Mouse (Mus musculus) MEL (cell line): ENCODE measurements around the gene Prdm10. TPM values are rescaled to one million over a fixed set of nuclear protein-coding genes. Genes with fewer than 3 reads are reported as not detected.
A peak's percentile ranks its signal among the peaks of the same experiment; 100 is the strongest.

Source experiments
- DNase-seq: peaks from one replicate; pipeline ENCODE4 v3.0.0; 2011; ENCODE audit warnings: low read depth, low spot score
- H3K27ac ChIP-seq: 2 replicates; pipeline ENCODE4 v1.5.1; 2012; ENCODE audit warnings: low read depth, mild to moderate bottlenecking, control low read depth, low read length, moderate library complexity; ENCODE audit not compliant: control insufficient read depth
- H3K27me3 ChIP-seq, 2 experiments: fragments of 150-350 bp in 1 of 2; sonication (generic) in 1 of 2; 2 replicates each; pipeline ENCODE4 v1.6.1; 2012; ENCODE audit warnings: low read length in 2 of 2, mild to moderate bottlenecking in 2 of 2, improper control_type of control experiment in 1 of 2, moderate library complexity in 1 of 2; ENCODE audit not compliant: insufficient read depth in 2 of 2, control insufficient read depth in 1 of 2
- H3K36me3 ChIP-seq, 2 experiments: 2 replicates each; pipeline ENCODE4 v1.6.1; 2012 to 2014; ENCODE audit warnings: low read length in 2 of 2, improper control_type of control experiment in 1 of 2, inconsistent platforms in 1 of 2, mild to moderate bottlenecking in 1 of 2; ENCODE audit not compliant: insufficient read depth in 2 of 2, control insufficient read depth in 1 of 2
- H3K4me1 ChIP-seq, 2 experiments: fragments of 150-350 bp in 1 of 2; sonication (generic) in 1 of 2; 2 replicates each; pipeline ENCODE4 v1.6.1; 2012; ENCODE audit warnings: low read length in 2 of 2, improper control_type of control experiment in 1 of 2, mild to moderate bottlenecking in 1 of 2; ENCODE audit not compliant: insufficient read depth in 2 of 2, control insufficient read depth in 1 of 2
- H3K4me3 ChIP-seq, 2 experiments: fragments of 150-350 bp in 1 of 2; sonication (generic) in 1 of 2; 2 replicates each; pipeline ENCODE4 v1.5.1; 2012; ENCODE audit warnings: low read depth in 2 of 2, low read length in 2 of 2, mild to moderate bottlenecking in 2 of 2, moderate library complexity in 2 of 2, control low read depth in 1 of 2, improper control_type of control experiment in 1 of 2; ENCODE audit not compliant: control insufficient read depth in 1 of 2, insufficient read depth in 1 of 2
- H3K79me2 ChIP-seq: 2 replicates; pipeline ENCODE4 v1.6.1; 2012; ENCODE audit warnings: mild to moderate bottlenecking, low read length, moderate library complexity; ENCODE audit not compliant: control insufficient read depth, poor library complexity, insufficient read depth
- H3K9ac ChIP-seq: 2 replicates; pipeline ENCODE4 v1.6.1; 2012; ENCODE audit warnings: low read depth, mild to moderate bottlenecking, control low read depth, low read length, moderate library complexity; ENCODE audit not compliant: control insufficient read depth, poor library complexity, severe bottlenecking
- H3K9me3 ChIP-seq: fragments of 150-350 bp; sonication (generic); replicated peaks from 2 replicates; pipeline ENCODE4 v1.6.1; 2012; ENCODE audit warnings: mild to moderate bottlenecking, low read length, improper control_type of control experiment, moderate library complexity; ENCODE audit not compliant: insufficient read depth
- BHLHE40 ChIP-seq: IDR thresholded peaks from 2 replicates; pipeline ENCODE4 v1.6.1; 2012; ENCODE audit warnings: low read depth, mild to moderate bottlenecking, inconsistent platforms, low read length, improper control_type of control experiment, borderline replicate concordance
- CTCF ChIP-seq, 3 experiments: IDR thresholded peaks in 2 of 3; conservative IDR thresholded peaks in 1 of 3; 2 replicates each; pipeline ENCODE4 v1.5.1; 2011 to 2012; ENCODE audit warnings: low read length in 3 of 3, low read depth in 2 of 3, mild to moderate bottlenecking in 2 of 3, improper control_type of control experiment in 1 of 3, inconsistent platforms in 1 of 3, mixed read lengths in 1 of 3, moderate library complexity in 1 of 3; ENCODE audit not compliant: control insufficient read depth in 1 of 3, insufficient read depth in 1 of 3, poor library complexity in 1 of 3, severe bottlenecking in 1 of 3
- E2F4 ChIP-seq: IDR thresholded peaks from 2 replicates; pipeline ENCODE4 v1.6.1; 2011; ENCODE audit warnings: low read depth, low read length, improper control_type of control experiment, borderline replicate concordance
- HCFC1 ChIP-seq: IDR thresholded peaks from 2 replicates; pipeline ENCODE4 v1.6.1; 2012; ENCODE audit warnings: low read depth, mild to moderate bottlenecking, inconsistent platforms, low read length, improper control_type of control experiment, moderate library complexity
- JUND ChIP-seq: IDR thresholded peaks from 2 replicates; pipeline ENCODE4 v1.6.1; 2011; ENCODE audit warnings: low read depth, mild to moderate bottlenecking, improper control_type of control experiment, low read length
- KAT2A ChIP-seq: conservative IDR thresholded peaks from 2 replicates; pipeline ENCODE4 v1.6.1; 2012; ENCODE audit warnings: low read depth, low read length, improper control_type of control experiment, inconsistent platforms
- MAZ ChIP-seq: IDR thresholded peaks from 2 replicates; pipeline ENCODE4 v1.6.1; 2012; ENCODE audit warnings: low read depth, mild to moderate bottlenecking, inconsistent platforms, low read length, improper control_type of control experiment
- NRF1 ChIP-seq: IDR thresholded peaks from 2 replicates; pipeline ENCODE4 v1.6.1; 2014; ENCODE audit warnings: low read depth, mild to moderate bottlenecking, inconsistent platforms, low read length, improper control_type of control experiment, moderate library complexity; ENCODE audit not compliant: poor library complexity, insufficient read depth, severe bottlenecking
- POLR2A ChIP-seq, 2 experiments: IDR thresholded peaks; 2 replicates each; pipeline ENCODE4 v1.6.1; 2011 to 2012; ENCODE audit warnings: low read length in 2 of 2, mild to moderate bottlenecking in 2 of 2, control low read depth in 1 of 2, improper control_type of control experiment in 1 of 2, low read depth in 1 of 2, moderate library complexity in 1 of 2; ENCODE audit not compliant: control insufficient read depth in 1 of 2, insufficient read depth in 1 of 2, poor library complexity in 1 of 2
- POLR2AphosphoS2 ChIP-seq: IDR thresholded peaks from 2 replicates; pipeline ENCODE4 v1.6.1; 2011; ENCODE audit warnings: low read length, improper control_type of control experiment
- RAD21 ChIP-seq: IDR thresholded peaks from 2 replicates; pipeline ENCODE4 v1.6.1; 2011; ENCODE audit warnings: mild to moderate bottlenecking, low read depth, low read length, improper control_type of control experiment
- RCOR1 ChIP-seq: IDR thresholded peaks from 2 replicates; pipeline ENCODE4 v1.6.1; 2012; ENCODE audit warnings: low read depth, mild to moderate bottlenecking, inconsistent platforms, low read length, improper control_type of control experiment
- SIN3A ChIP-seq: IDR thresholded peaks from 2 replicates; pipeline ENCODE4 v1.6.1; 2012; ENCODE audit warnings: low read length, improper control_type of control experiment, inconsistent platforms
- SMC3 ChIP-seq: IDR thresholded peaks from 2 replicates; pipeline ENCODE4 v1.6.1; 2011; ENCODE audit warnings: low read depth, low read length, improper control_type of control experiment
- TBP ChIP-seq: IDR thresholded peaks from 2 replicates; pipeline ENCODE4 v1.8.0; 2011; ENCODE audit warnings: low read depth, low read length, improper control_type of control experiment
- TCF12 ChIP-seq: IDR thresholded peaks from 2 replicates; pipeline ENCODE4 v1.6.1; 2014; ENCODE audit warnings: low read depth, mild to moderate bottlenecking, inconsistent platforms, low read length, improper control_type of control experiment, moderate library complexity
- UBTF ChIP-seq: IDR thresholded peaks from 2 replicates; pipeline ENCODE4 v1.6.1; 2012; ENCODE audit warnings: low read depth, mild to moderate bottlenecking, inconsistent platforms, low read length, improper control_type of control experiment, moderate library complexity, borderline replicate concordance; ENCODE audit not compliant: insufficient read depth
- USF1 ChIP-seq: IDR thresholded peaks from 2 replicates; pipeline ENCODE4 v1.6.1; 2014; ENCODE audit warnings: low read depth, mild to moderate bottlenecking, inconsistent platforms, low read length, improper control_type of control experiment, moderate library complexity
- ZC3H11A ChIP-seq: IDR thresholded peaks from 2 replicates; pipeline ENCODE4 v1.6.1; 2012; ENCODE audit warnings: low read depth, mild to moderate bottlenecking, inconsistent platforms, low read length, improper control_type of control experiment
- ZMIZ1 ChIP-seq: IDR thresholded peaks from 2 replicates; pipeline ENCODE4 v1.6.1; 2012; ENCODE audit warnings: low read depth, mild to moderate bottlenecking, inconsistent platforms, low read length, improper control_type of control experiment, moderate library complexity
- ZNF384 ChIP-seq: IDR thresholded peaks from 2 replicates; pipeline ENCODE4 v1.6.1; 2012; ENCODE audit warnings: low read depth, mild to moderate bottlenecking, inconsistent platforms, low read length, improper control_type of control experiment
- polyA plus RNA-seq, 2 experiments: library from polyadenylated mRNA; stranded (reverse) in 1 of 2; unstranded in 1 of 2; fragments of >175 nt in 1 of 2; fragments of >200 nt in 1 of 2; gene quantifications; 2 replicates each; pipeline versions ENCODE4 v1.2.1 to v1.2.4; 2012; ENCODE audit warnings: low replicate concordance in 2 of 2, low read depth in 1 of 2; ENCODE audit not compliant: insufficient read length in 2 of 2, insufficient read depth in 1 of 2, missing spikeins in 1 of 2
- total RNA-seq: library from RNA; depleted of rRNA; stranded (reverse); fragments of 300-350 nt; gene quantifications from 2 replicates; pipeline ENCODE4 v1.2.3, GENCODE M21; 2012

Prdm10 gene
- total and polyA plus RNA-seq, 3 experiments: 3.4 to 8.7 TPM; not detected in 1

DNA sequence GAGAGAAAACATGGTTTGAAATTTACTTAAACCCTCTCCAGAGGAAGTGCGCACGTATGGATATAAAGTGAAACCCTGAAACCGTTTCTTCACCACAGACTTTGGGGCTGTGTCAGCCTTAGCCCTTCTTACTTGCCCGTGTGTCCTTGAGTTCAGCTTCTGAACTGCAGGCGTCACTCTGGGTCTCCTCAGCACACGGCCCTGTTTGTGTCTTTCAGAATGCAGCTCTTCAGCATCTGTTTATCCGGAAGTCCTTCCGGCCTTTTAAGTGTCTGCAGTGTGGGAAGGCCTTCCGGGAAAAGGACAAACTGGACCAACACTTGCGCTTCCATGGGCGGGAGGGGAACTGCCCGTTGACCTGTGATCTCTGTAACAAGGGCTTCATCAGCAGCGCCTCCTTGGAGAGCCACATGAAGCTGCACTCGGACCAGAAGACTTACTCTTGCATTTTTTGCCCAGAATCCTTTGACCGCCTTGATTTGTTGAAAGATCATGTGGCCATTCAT lies 66.3 kb downstream of the Prdm10 start:
- no peaks in the 10 kb centered on the region for H3K9me3 ChIP-seq
- TF ChIP-seq BHLHE40: no peak
- no peak for TF ChIP-seq POLR2A (IDR thresholded peaks at IDR 0.05; ENCODE audit: control insufficient read depth in 1 of 2, insufficient read depth in 1 of 2, low read depth in 1 of 2, low read length in 2 of 2, poor library complexity in 1 of 2)
- TF ChIP-seq RCOR1: no peak
- TF ChIP-seq TBP: no peak
- no peak for TF ChIP-seq NRF1
- no peak for TF ChIP-seq ZMIZ1
- TF ChIP-seq, all 39 proteins: peak for 0
- H3K4me1 ChIP-seq: no peaks in the 10 kb centered on the region
- no peak overlapping the region for H3K27ac ChIP-seq
- no peak overlapping the region for H3K4me3 ChIP-seq
- H3K36me3 ChIP-seq: no peaks in the 10 kb centered on the region; a peak in 2 of 4 replicates
- no peaks in the 10 kb centered on the region for H3K27me3 ChIP-seq
- H3K9ac ChIP-seq: no peak overlapping the region
- no peaks in the 10 kb centered on the region for H3K79me2 ChIP-seq
- no peak for DNase-seq

DNA sequence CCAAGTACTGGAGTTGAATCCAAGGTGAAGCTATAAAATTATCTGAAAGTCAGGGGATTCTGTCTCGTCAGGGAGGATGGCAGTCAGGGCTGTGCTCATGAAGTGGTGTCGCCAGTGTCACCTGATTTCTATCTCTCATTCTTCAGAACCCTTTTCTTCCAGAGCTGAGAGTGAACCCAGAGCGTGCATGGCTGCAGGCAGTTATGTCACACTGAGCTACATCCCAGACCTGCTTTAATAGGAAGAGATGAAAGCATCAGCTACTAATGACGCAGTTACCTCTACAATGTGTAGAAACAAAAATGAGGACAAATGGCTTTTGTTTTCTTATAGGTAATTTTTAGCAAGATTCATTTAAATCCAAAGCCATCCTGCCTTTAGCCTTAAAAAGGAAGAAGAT lies 68.1 kb downstream of the Prdm10 start:
- no peaks in the 10 kb centered on the region for H3K79me2 ChIP-seq
- H3K36me3 ChIP-seq: no peaks in the 10 kb centered on the region; a peak in 1 of 4 replicates
- no peaks in the 10 kb centered on the region for H3K4me1 ChIP-seq
- no peak for DNase-seq
- no peaks in the 10 kb centered on the region for H3K27me3 ChIP-seq
- no peaks in the 10 kb centered on the region for H3K9me3 ChIP-seq
- H3K4me3 ChIP-seq: no peak overlapping the region
- H3K27ac ChIP-seq: no peak overlapping the region
- TF ChIP-seq JUND (no peak), RCOR1 (no peak), POLR2AphosphoS2 (no peak), MAZ (no peak), TCF12 (no peak), USF1 (no peak), SIN3A (no peak), ZNF384 (no peak), E2F4 (no peak), HCFC1 (no peak)
- H3K9ac ChIP-seq: no peak overlapping the region

DNA sequence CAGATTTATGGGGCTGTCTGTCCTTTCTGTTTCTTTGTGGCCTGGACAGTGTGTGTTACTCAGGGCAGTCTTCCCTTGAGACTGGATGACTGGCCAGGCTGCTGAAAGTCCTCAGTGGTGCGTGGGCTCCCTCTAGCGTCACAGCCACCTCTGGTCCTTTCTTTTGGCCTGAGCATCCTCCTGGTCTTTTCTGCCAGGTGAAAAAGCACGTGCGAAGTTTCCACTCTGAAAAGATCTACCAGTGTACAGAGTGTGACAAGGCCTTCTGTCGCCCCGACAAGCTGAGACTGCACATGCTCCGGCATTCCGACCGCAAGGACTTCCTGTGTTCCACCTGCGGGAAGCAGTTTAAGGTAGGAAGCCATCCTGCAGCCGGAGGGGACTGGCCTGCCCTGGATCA lies 68.6 kb downstream of the Prdm10 start:
- H3K9ac ChIP-seq: no peak overlapping the region
- no peaks in the 10 kb centered on the region for H3K9me3 ChIP-seq
- peak; percentile 58 for DNase-seq
- H3K79me2 ChIP-seq: no peaks in the 10 kb centered on the region
- H3K27ac ChIP-seq: no peak overlapping the region
- no peaks in the 10 kb centered on the region; a peak in 1 of 4 replicates for H3K36me3 ChIP-seq
- no peaks in the 10 kb centered on the region for H3K27me3 ChIP-seq
- no peak overlapping the region for H3K4me3 ChIP-seq
- no peaks in the 10 kb centered on the region for H3K4me1 ChIP-seq
- TF ChIP-seq KAT2A (no peak), UBTF (no peak), E2F4 (no peak), HCFC1 (no peak), ZC3H11A (peak; percentile 88), RAD21 (peak; percentile 93), SMC3 (peak; percentile 94), CTCF (IDR thresholded peaks at IDR 0.05 in 2 of 3, conservative IDR thresholded peaks at IDR 0.05 in 1 of 3; ENCODE audit: control insufficient read depth in 1 of 3, insufficient read depth in 1 of 3, low read depth in 2 of 3, low read length in 3 of 3, poor library complexity in 1 of 3, severe bottlenecking in 1 of 3) (peak; percentile 82 to 94 (median 89))
